Mouse (Mus musculus): ENCODE measurements around the gene Cyp2d9. TPM values are rescaled to one million over a fixed set of nuclear protein-coding genes. Genes with fewer than 3 reads are reported as not detected.
"Not testable (repeated sequence)": the region's sequence is repeated elsewhere in the genome, so short reads cannot be mapped to it uniquely, and the experiment has no call there.

Cyp2d9 gene
- polyA plus RNA-seq, 1 experiment from 2014 or later: not detected

DNA sequence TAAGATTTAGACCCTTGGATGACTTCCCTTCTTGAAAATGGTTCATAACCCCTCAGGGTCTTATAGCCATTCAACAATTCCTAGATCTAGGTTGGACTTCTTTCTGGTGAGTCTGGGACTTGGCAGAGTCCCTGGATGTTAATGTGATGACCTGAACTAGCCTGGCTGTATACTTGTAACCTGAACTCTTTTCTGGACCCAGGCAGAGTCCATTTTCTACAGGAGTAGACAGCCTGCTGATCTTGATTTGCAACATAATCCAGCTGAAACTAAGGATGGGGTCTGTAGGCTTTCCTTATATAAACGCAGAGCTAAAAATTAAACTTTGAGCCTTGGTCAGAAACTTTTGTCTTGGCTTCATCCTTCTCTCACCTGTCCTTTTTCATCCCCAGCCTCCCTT, 14.6 kb upstream of the Cyp2d9 start:
- H3K27ac ChIP-seq: no peak overlapping the region
- no peaks in the 10 kb centered on the region for H3K9me3 ChIP-seq
- WGBS: 76% methylated on average over 1 of the region's 1 CpGs
- H3K27me3 ChIP-seq (replicated peaks): no peaks in the 10 kb centered on the region
- H3K9ac ChIP-seq: no peak overlapping the region
- H3K36me3 ChIP-seq (replicated peaks): no peaks in the 10 kb centered on the region
- H3K4me2 ChIP-seq: no peak overlapping the region
- peaks cover 6% of the 10 kb centered on the region for H3K4me1 ChIP-seq
- no peak for ATAC-seq (replicated peaks)
- no peak overlapping the region for H3K4me3 ChIP-seq

- 87% methylated on average over 4 of the region's 4 CpGs for WGBS
- ATAC-seq (replicated peaks): no peak
Measured at GRCm38 (mm10) chr15:82422935-82423334, 10.3 kb upstream of the Cyp2d9 start.

DNA sequence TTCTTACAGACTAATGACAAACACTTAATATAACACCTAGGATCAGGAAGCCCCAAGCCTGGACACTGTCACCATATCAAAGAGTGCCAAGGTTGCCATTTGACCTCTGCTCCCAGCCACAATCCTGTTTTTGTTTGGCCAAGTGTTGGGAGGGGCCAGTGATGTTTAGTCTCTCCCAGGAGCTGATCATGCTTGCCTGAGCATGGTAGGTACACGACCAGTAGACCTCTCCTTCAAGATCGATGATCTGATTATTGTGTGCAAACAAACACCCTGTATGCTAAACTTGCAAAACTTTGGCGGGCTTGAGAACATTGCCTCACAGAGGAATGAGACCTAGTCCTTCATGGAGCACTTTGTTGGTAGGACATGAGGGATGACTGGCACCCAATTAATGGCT, 9.8 kb upstream of the Cyp2d9 start:
- Histone ChIP-seq H3K27me3 (replicated peaks) (no peaks in the 10 kb centered on the region), H3K4me3 (no peak overlapping the region), H3K9me3 (0 out of 2 replicates have a peak, but pooled peaks cover 3% of the 10 kb centered on the region), H3K9ac (no peak overlapping the region), H3K27ac (no peak overlapping the region), H3K4me1 (no peaks in the 10 kb centered on the region), H3K4me2 (no peak overlapping the region), H3K36me3 (replicated peaks) (no peaks in the 10 kb centered on the region)
- no peak for ATAC-seq (replicated peaks)
- WGBS: 81% methylated on average over 3 of the region's 3 CpGs

More at GRCm38 (mm10) chr15:82422935-82423334, 10.3 kb upstream of the Cyp2d9 start:
- Histone ChIP-seq H3K4me3 (no peak overlapping the region), H3K4me1 (no peaks in the 10 kb centered on the region), H3K36me3 (replicated peaks) (no peaks in the 10 kb centered on the region), H3K4me2 (no peak overlapping the region), H3K27me3 (replicated peaks) (no peaks in the 10 kb centered on the region), H3K9ac (no peak overlapping the region), H3K27ac (no peak overlapping the region), H3K9me3 (no peaks in the 10 kb centered on the region)

- no peak overlapping the region for H3K4me2 ChIP-seq
- H3K27me3 ChIP-seq (replicated peaks): no peaks in the 10 kb centered on the region
- H3K4me3 ChIP-seq: no peak overlapping the region
- 93% methylated on average over 3 of the region's 3 CpGs for WGBS
- no peaks in the 10 kb centered on the region for H3K9me3 ChIP-seq
- H3K4me1 ChIP-seq: no peaks in the 10 kb centered on the region
- ATAC-seq (replicated peaks): no peak
- no peak overlapping the region for H3K27ac ChIP-seq
- H3K36me3 ChIP-seq (replicated peaks): no peaks in the 10 kb centered on the region
- H3K9ac ChIP-seq: no peak overlapping the region
Measured at GRCm38 (mm10) chr15:82433621-82434020, 384 bp downstream of the Cyp2d9 start.

DNA sequence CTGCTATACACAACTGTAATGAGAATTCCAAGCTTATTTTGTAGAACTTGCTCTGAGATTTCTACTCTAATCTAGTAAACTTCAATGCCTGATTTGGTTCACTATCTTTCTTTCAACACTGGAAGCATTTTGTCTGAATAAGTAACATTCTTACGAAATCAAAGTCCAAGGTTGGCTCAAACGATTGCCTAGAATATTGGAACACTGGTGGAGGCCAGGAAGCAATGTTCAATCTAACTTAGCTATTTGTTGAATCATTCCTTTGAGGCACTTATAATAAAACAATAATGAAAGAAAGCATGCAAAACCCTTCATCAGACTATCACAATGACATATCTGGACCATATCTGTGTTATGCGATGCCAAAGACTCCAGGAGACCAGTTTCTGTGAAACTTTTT, 1.3 kb downstream of the Cyp2d9 start:
- WGBS: 98% methylated on average over 3 of the region's 3 CpGs
- Histone ChIP-seq H3K4me2 (no peak overlapping the region), H3K4me1 (no peaks in the 10 kb centered on the region), H3K36me3 (replicated peaks) (no peaks in the 10 kb centered on the region), H3K9ac (no peak overlapping the region), H3K4me3 (no peak overlapping the region), H3K27me3 (replicated peaks) (no peaks in the 10 kb centered on the region), H3K9me3 (no peaks in the 10 kb centered on the region), H3K27ac (no peak overlapping the region)
- ATAC-seq (replicated peaks): no peak

GRCm38 (mm10) chr15:82435011-82435410, 1.8 kb downstream of the Cyp2d9 start:
- 93% methylated on average over 3 of the region's 3 CpGs for WGBS
- Histone ChIP-seq H3K36me3 (replicated peaks) (no peaks in the 10 kb centered on the region), H3K27me3 (replicated peaks) (no peaks in the 10 kb centered on the region), H3K9ac (no peak overlapping the region), H3K9me3 (no peaks in the 10 kb centered on the region), H3K4me2 (no peak overlapping the region), H3K27ac (no peak overlapping the region), H3K4me1 (no peaks in the 10 kb centered on the region), H3K4me3 (no peak overlapping the region)
- ATAC-seq (replicated peaks): no peak

GRCm38 (mm10) chr15:82435606-82436005, 2.4 kb downstream of the Cyp2d9 start:
- no peaks in the 10 kb centered on the region for H3K27me3 ChIP-seq (replicated peaks)
- H3K9ac ChIP-seq: no peak overlapping the region
- no peak overlapping the region for H3K27ac ChIP-seq
- no peak overlapping the region for H3K4me3 ChIP-seq
- no peaks in the 10 kb centered on the region for H3K4me1 ChIP-seq
- no peaks in the 10 kb centered on the region for H3K9me3 ChIP-seq
- ATAC-seq (replicated peaks): no peak
- H3K4me2 ChIP-seq: no peak overlapping the region
- H3K36me3 ChIP-seq (replicated peaks): no peaks in the 10 kb centered on the region
- WGBS: 88% methylated on average over 2 of the region's 2 CpGs

DNA sequence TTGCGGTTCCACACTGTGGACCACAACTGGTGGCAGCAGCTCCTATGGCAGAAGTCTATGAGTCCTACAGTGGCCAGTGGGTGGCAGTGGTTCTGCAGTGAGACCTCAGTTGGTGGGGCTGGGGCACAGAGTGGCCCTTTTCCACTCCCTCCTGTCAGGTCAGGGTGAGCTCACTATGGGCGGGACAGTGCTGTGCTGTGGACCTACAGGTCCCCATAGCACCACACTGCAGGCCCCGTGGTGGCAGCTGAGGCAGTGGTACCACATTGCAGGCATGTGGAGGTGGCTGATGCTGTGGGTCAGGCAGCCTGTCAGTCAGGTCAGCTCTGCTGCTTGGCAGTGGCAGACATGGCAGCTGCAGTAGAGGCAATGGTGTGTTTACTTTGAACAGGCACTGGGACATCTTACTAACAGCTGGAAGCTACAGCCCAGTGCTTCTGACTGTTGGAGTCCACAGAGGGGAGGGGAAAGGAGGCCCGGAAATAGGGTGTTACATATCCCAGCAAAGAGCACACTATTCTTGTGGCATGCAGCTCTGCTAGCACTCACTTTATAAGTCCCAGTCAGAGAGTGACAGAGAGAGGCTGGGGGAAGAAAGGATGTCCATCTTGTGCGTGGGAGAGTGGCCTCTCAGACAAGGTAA, 4.9 kb downstream of the Cyp2d9 start:
- no peak for ATAC-seq (replicated peaks)
- Histone ChIP-seq H3K4me3 (no peak overlapping the region), H3K9me3 (no peaks in the 10 kb centered on the region), H3K9ac (no peak overlapping the region), H3K4me1 (no peaks in the 10 kb centered on the region), H3K27me3 (replicated peaks) (no peaks in the 10 kb centered on the region), H3K4me2 (no peak overlapping the region), H3K36me3 (replicated peaks) (no peaks in the 10 kb centered on the region), H3K27ac (no peak overlapping the region)
- 70% methylated on average over 5 of the region's 5 CpGs for WGBS

- Histone ChIP-seq H3K27ac (no peak overlapping the region), H3K9ac (no peak overlapping the region), H3K9me3 (no peaks in the 10 kb centered on the region), H3K4me1 (no peaks in the 10 kb centered on the region), H3K4me3 (no peak overlapping the region), H3K27me3 (replicated peaks) (no peaks in the 10 kb centered on the region), H3K36me3 (replicated peaks) (no peaks in the 10 kb centered on the region), H3K4me2 (no peak overlapping the region)
- no peak for ATAC-seq (replicated peaks)
- 88% methylated on average over 3 of the region's 3 CpGs for WGBS
Measured at GRCm38 (mm10) chr15:82443658-82444057, 10.4 kb downstream of the Cyp2d9 start.

DNA sequence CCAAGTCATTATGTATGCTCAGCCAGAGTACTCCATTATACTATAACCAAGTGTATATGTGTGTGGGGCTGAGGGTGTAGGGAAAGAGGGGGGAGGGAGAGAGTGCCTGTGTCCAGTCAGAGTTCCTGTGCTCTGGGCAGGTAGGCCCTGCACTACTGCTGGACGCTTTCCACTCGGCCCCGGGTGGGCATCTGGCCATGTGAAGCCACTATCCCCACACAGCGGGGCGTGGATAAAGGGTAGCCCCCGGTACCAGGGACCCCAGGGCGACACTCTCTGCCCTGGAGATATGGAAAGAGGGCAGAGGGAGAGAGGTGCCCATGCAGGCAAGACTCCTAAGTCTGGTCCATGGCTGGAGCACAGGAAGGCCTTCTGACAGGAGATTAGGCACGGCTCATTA, 12.0 kb downstream of the Cyp2d9 start:
- Histone ChIP-seq H3K27ac (no peak overlapping the region), H3K9me3 (no peaks in the 10 kb centered on the region), H3K9ac (no peak overlapping the region), H3K4me1 (no peaks in the 10 kb centered on the region), H3K27me3 (replicated peaks) (no peaks in the 10 kb centered on the region), H3K4me2 (no peak overlapping the region), H3K36me3 (replicated peaks) (no peaks in the 10 kb centered on the region), H3K4me3 (no peak overlapping the region)
- ATAC-seq (replicated peaks): no peak
- 66% methylated on average over 8 of the region's 8 CpGs for WGBS

- ATAC-seq (replicated peaks); H3K4me2 ChIP-seq: not testable (repeated sequence)
Measured at GRCm38 (mm10) chr15:82450045-82450444, 16.8 kb downstream of the Cyp2d9 start.

DNA sequence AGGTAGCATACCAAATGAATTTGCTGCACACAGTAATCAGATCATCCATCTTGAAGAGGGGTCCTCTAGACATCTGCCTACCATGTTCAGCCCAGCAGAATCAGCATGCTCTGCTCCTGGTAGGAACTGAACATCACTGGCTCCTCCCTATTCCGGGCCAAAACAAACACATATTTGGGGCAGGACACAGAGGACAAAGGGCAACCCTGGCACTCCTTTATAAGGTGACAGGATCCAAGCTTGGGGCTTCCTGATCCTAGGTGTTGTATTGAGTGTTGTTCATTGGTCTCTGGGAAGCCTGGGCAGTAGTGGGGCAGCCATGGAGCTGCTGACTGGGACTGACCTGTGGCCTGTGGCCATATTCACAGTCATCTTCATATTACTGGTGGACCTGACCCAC, 18.9 kb downstream of the Cyp2d9 start:
- H3K9me3 ChIP-seq; H3K27ac ChIP-seq; H3K27me3 ChIP-seq (replicated peaks); H3K4me1 ChIP-seq; H3K36me3 ChIP-seq (replicated peaks); H3K9ac ChIP-seq; H3K4me2 ChIP-seq; ATAC-seq (replicated peaks); H3K4me3 ChIP-seq: not testable (repeated sequence)
- 84% methylated on average over 1 of the region's 1 CpGs for WGBS

More at GRCm38 (mm10) chr15:82450045-82450444, 16.8 kb downstream of the Cyp2d9 start:
- H3K9ac ChIP-seq; H3K4me3 ChIP-seq; H3K27me3 ChIP-seq (replicated peaks); H3K9me3 ChIP-seq; H3K4me1 ChIP-seq; H3K36me3 ChIP-seq (replicated peaks); H3K27ac ChIP-seq: not testable (repeated sequence)
- 83% methylated on average over 2 of the region's 2 CpGs for WGBS

GRCm38 (mm10) chr15:82453501-82453900, 20.3 kb downstream of the Cyp2d9 start:
- not testable (repeated sequence) for H3K9ac ChIP-seq; H3K4me2 ChIP-seq; H3K27ac ChIP-seq; ATAC-seq (replicated peaks); H3K36me3 ChIP-seq (replicated peaks); H3K4me1 ChIP-seq; H3K4me3 ChIP-seq; H3K27me3 ChIP-seq (replicated peaks); H3K9me3 ChIP-seq
- 89% methylated on average over 6 of the region's 6 CpGs for WGBS
